Mouse (Mus musculus): ENCODE results near the gene Rab11a. TPM values are rescaled to one million over a fixed set of nuclear protein-coding genes. Genes with fewer than 3 reads are reported as not detected.
A peak's percentile ranks its signal among the peaks of the same experiment; 100 is the strongest.
"Not testable (repeated sequence)": the region's sequence is repeated elsewhere in the genome, so short reads cannot be mapped to it uniquely, and the experiment has no call there.

Gene Rab11a
- polyA plus RNA-seq, 1 experiment from 2014 or later = 277 TPM

GRCm38 (mm10) chr9:64736076-64736638, 1.4 kb downstream of the Rab11a start:
- no peaks in the 10 kb centered on the region for H3K27me3 ChIP-seq (ENCODE audit: low read depth, poor library complexity, severe bottlenecking)
- H3K4me3 ChIP-seq = peak overlapping the region; percentile 97
- H3K36me3 ChIP-seq = no peaks in the 10 kb centered on the region
- no peak for DNase-seq (ENCODE audit: low spot score)
- peaks cover 13% of the 10 kb centered on the region for H3K4me1 ChIP-seq
- H3K27ac ChIP-seq (replicated peaks) = peak overlapping the region; percentile 93
- 20% methylated on average over 9 of the region's 9 CpGs for WGBS
- no peaks in the 10 kb centered on the region for H3K9me3 ChIP-seq (replicated peaks)

GRCm38 (mm10) chr9:64734992-64735391, 2.6 kb downstream of the Rab11a start:
- WGBS = 90% methylated on average over 7 of the region's 7 CpGs
- H3K36me3 ChIP-seq; H3K9me3 ChIP-seq (replicated peaks); H3K27ac ChIP-seq (replicated peaks); DNase-seq (ENCODE audit: low spot score); H3K27me3 ChIP-seq (ENCODE audit: low read depth, poor library complexity, severe bottlenecking); H3K4me3 ChIP-seq: not testable (repeated sequence)
- H3K4me1 ChIP-seq = peaks cover 13% of the 10 kb centered on the region

GRCm38 (mm10) chr9:64734166-64734565, 3.4 kb downstream of the Rab11a start:
- H3K36me3 ChIP-seq = no peaks in the 10 kb centered on the region
- DNase-seq (ENCODE audit: low spot score) = no peak
- WGBS = 82% methylated on average over 6 of the region's 6 CpGs
- peaks cover 13% of the 10 kb centered on the region for H3K4me1 ChIP-seq
- no peak overlapping the region for H3K4me3 ChIP-seq
- H3K27ac ChIP-seq (replicated peaks) = no peak overlapping the region
- no peaks in the 10 kb centered on the region for H3K27me3 ChIP-seq (ENCODE audit: low read depth, poor library complexity, severe bottlenecking)
- no peaks in the 10 kb centered on the region for H3K9me3 ChIP-seq (replicated peaks)

- Histone ChIP-seq H3K36me3 (peaks cover 20% of the 10 kb centered on the region), H3K4me1 (peaks cover 6% of the 10 kb centered on the region), H3K27ac (replicated peaks) (no peak overlapping the region), H3K27me3 (ENCODE audit: low read depth, poor library complexity, severe bottlenecking) (no peaks in the 10 kb centered on the region), H3K9me3 (replicated peaks) (no peaks in the 10 kb centered on the region), H3K4me3 (no peak overlapping the region)
- 91% methylated on average over 3 of the region's 3 CpGs for WGBS
- no peak for DNase-seq (ENCODE audit: low spot score)
Measured at GRCm38 (mm10) chr9:64731029-64731560, 6.5 kb downstream of the Rab11a start.

GRCm38 (mm10) chr9:64726454-64726853, 11.1 kb downstream of the Rab11a start:
- Histone ChIP-seq H3K9me3 (replicated peaks) (no peaks in the 10 kb centered on the region), H3K36me3 (peaks cover 59% of the 10 kb centered on the region), H3K4me3 (no peak overlapping the region), H3K27me3 (ENCODE audit: low read depth, poor library complexity, severe bottlenecking) (no peaks in the 10 kb centered on the region), H3K4me1 (no peaks in the 10 kb centered on the region), H3K27ac (replicated peaks) (no peak overlapping the region)
- DNase-seq (ENCODE audit: low spot score) = no peak
- 96% methylated on average over 5 of the region's 5 CpGs for WGBS

- no peak overlapping the region for H3K27ac ChIP-seq (replicated peaks)
- H3K9me3 ChIP-seq (replicated peaks) = no peaks in the 10 kb centered on the region
- H3K4me1 ChIP-seq = no peaks in the 10 kb centered on the region
- peaks cover 59% of the 10 kb centered on the region for H3K36me3 ChIP-seq
- no peak for DNase-seq (ENCODE audit: low spot score)
- H3K4me3 ChIP-seq = no peak overlapping the region
- H3K27me3 ChIP-seq (ENCODE audit: low read depth, poor library complexity, severe bottlenecking) = no peaks in the 10 kb centered on the region
- 85% methylated on average over 5 of the region's 5 CpGs for WGBS
Measured at GRCm38 (mm10) chr9:64719526-64720163, 17.9 kb downstream of the Rab11a start.

GRCm38 (mm10) chr9:64710291-64710690, 27.3 kb downstream of the Rab11a start:
- peaks cover 34% of the 10 kb centered on the region for H3K36me3 ChIP-seq
- H3K9me3 ChIP-seq (replicated peaks); H3K4me1 ChIP-seq; H3K27me3 ChIP-seq (ENCODE audit: low read depth, poor library complexity, severe bottlenecking); DNase-seq (ENCODE audit: low spot score); H3K4me3 ChIP-seq; H3K27ac ChIP-seq (replicated peaks): not testable (repeated sequence)
- 91% methylated on average over 5 of the region's 5 CpGs for WGBS

- no peaks in the 10 kb centered on the region for H3K9me3 ChIP-seq (replicated peaks)
- WGBS = 88% methylated on average over 5 of the region's 5 CpGs
- no peaks in the 10 kb centered on the region for H3K27me3 ChIP-seq (ENCODE audit: low read depth, poor library complexity, severe bottlenecking)
- H3K4me1 ChIP-seq = no peaks in the 10 kb centered on the region
- no peak overlapping the region for H3K27ac ChIP-seq (replicated peaks)
- DNase-seq (ENCODE audit: low spot score) = no peak
- no peak overlapping the region for H3K4me3 ChIP-seq
- peaks cover 21% of the 10 kb centered on the region for H3K36me3 ChIP-seq
Measured at GRCm38 (mm10) chr9:64704073-64704840, 33.3 kb downstream of the Rab11a start.

- Histone ChIP-seq H3K27me3 (ENCODE audit: low read depth, poor library complexity, severe bottlenecking) (no peaks in the 10 kb centered on the region), H3K27ac (replicated peaks) (no peak overlapping the region), H3K36me3 (peaks cover 21% of the 10 kb centered on the region), H3K4me1 (no peaks in the 10 kb centered on the region), H3K9me3 (replicated peaks) (no peaks in the 10 kb centered on the region), H3K4me3 (no peak overlapping the region)
- no peak for DNase-seq (ENCODE audit: low spot score)
Measured at GRCm38 (mm10) chr9:64703420-64703965, 34.1 kb downstream of the Rab11a start.

- Histone ChIP-seq H3K27me3 (ENCODE audit: low read depth, poor library complexity, severe bottlenecking) (no peaks in the 10 kb centered on the region), H3K36me3 (peaks cover 17% of the 10 kb centered on the region), H3K27ac (replicated peaks) (no peak overlapping the region), H3K4me1 (no peaks in the 10 kb centered on the region), H3K4me3 (no peak overlapping the region), H3K9me3 (replicated peaks) (no peaks in the 10 kb centered on the region)
- 79% methylated on average over 2 of the region's 2 CpGs for WGBS
- DNase-seq (ENCODE audit: low spot score) = no peak
Measured at GRCm38 (mm10) chr9:64702937-64703336, 34.6 kb downstream of the Rab11a start.

- no peaks in the 10 kb centered on the region for H3K27me3 ChIP-seq (ENCODE audit: low read depth, poor library complexity, severe bottlenecking)
- peaks cover 13% of the 10 kb centered on the region; the same call in 1 of the 2 replicates for H3K36me3 ChIP-seq
- H3K9me3 ChIP-seq (replicated peaks) = no peaks in the 10 kb centered on the region
- no peaks in the 10 kb centered on the region for H3K4me1 ChIP-seq
- DNase-seq (ENCODE audit: low spot score) = no peak
- no peak overlapping the region for H3K27ac ChIP-seq (replicated peaks)
- H3K4me3 ChIP-seq = no peak overlapping the region
Measured at GRCm38 (mm10) chr9:64702391-64702790, 35.2 kb downstream of the Rab11a start.

GRCm38 (mm10) chr9:64701651-64702050, 35.9 kb downstream of the Rab11a start:
- no peaks in the 10 kb centered on the region for H3K27me3 ChIP-seq (ENCODE audit: low read depth, poor library complexity, severe bottlenecking)
- H3K9me3 ChIP-seq (replicated peaks) = no peaks in the 10 kb centered on the region
- DNase-seq (ENCODE audit: low spot score) = no peak
- WGBS = 82% methylated on average over 1 of the region's 1 CpGs
- no peaks in the 10 kb centered on the region for H3K4me1 ChIP-seq
- H3K4me3 ChIP-seq = no peak overlapping the region
- H3K27ac ChIP-seq (replicated peaks) = no peak overlapping the region
- peaks cover 16% of the 10 kb centered on the region; the same call in 1 of the 2 replicates for H3K36me3 ChIP-seq
